Mouse (Mus musculus) layer of hippocampus, adult 9-10 months (tissue): Measurements from ENCODE around the gene Slfn14.
"Not testable (repeated sequence)": the region's sequence is repeated elsewhere in the genome, so short reads cannot be mapped to it uniquely, and the experiment has no call there.

Source experiments
- DNase-seq: peaks from one replicate; pipeline ENCODE4 v3.0.0; 2022; ENCODE audit warnings: low spot score

The Slfn14 gene

DNA sequence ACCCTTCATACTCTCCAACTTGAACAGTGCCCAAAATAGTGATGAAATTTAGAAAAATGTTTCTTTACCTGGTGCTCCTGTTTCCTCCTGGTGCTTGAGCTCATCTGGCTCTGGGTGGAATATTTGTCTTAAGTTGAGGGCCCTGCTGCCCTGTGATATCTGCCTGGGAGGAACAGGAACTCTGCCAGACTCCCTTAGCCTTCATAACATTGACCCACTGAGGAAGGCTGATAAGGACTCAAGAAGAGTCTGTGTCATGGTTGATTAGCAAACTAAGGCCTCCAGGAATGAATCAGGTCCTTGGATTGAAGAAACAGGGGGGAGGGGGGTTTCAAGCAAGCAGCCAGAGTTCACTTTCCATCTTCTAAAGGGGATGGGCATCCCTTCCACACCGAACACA, at the start of gene Slfn14:
Slfn14 (minus strand) TSS at position 161 of the 400 bp plus-strand sequence.
- no peak for DNase-seq

DNA sequence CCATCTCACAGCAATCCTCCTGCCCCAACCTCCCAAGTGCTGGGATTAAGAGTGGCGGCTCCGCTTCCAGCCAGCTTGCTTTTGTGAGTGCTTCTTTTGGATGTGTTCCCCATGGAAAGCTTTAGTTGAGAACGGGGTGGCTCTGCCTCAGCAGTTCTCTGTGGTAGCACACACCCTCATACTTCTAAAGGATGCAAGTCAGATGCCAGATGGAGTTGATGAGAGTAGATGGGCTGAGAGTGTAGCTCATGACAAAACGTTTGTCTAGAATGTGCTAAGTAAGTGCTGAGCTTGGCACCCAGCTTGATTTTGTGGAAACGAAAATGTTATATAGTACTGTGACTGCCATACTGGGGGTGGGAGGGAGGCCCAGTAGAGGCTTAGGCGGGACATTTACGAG, 49.3 kb upstream of the Slfn14 start:
- DNase-seq: no peak

DNA sequence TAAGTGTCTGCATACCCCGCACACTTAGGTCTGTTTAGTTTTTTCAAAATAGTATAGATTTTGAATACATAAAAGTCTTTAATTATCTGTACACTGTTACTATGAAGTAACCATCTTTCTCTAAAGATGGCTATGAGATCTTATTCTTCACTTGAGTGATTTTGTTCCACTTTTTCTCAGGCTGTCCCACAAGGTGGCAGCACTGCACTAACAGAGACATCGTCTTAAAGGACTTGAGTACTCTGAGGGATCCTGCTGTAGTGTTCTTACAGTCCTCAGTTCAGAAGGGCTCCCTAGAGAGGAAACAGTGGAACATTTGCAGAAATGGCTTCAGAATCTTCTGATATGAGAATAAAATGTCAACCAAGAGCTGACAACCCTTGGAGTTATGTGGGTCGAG, 40.9 kb upstream of the Slfn14 start:
- peak; percentile 44 for DNase-seq

DNA sequence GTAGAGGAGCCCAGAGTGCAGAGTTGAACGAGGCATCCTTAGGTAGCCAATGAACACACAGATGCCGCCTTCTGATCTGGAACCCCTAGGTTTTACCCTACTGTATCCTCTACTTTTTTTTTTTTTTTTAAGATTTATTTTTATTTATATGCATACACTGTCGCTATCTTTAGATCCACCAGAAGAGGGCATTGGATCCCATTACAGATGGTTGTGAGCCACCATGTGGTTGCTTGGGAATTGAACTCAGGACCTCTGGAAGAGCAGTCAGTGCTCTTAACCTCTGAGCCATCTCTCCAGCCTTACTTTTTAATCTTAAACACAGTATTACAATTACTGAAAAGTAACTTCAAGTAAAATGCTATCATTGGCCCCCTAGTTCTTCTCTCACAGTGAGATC, 40.2 kb upstream of the Slfn14 start:
- not testable (repeated sequence) for DNase-seq

DNA sequence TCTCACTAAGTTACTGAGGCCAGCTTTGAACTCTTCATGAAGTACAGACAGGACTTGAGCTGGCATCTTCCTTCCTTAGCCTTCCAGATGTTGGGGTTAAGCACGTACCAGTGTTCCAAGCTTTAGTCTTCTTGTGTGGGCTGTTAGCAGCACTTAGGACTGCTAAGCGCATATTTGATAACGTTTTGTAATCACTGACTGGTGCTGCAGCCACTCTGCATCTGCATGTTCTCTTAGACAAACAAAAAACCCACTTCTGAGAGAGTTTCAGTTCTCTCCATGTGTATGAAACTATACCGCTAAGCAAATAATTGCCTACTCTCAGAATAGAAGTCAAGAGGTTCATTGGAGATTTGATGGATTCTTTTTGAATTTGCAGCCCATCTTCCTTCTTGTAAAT, 32.5 kb upstream of the Slfn14 start:
- DNase-seq: no peak

DNA sequence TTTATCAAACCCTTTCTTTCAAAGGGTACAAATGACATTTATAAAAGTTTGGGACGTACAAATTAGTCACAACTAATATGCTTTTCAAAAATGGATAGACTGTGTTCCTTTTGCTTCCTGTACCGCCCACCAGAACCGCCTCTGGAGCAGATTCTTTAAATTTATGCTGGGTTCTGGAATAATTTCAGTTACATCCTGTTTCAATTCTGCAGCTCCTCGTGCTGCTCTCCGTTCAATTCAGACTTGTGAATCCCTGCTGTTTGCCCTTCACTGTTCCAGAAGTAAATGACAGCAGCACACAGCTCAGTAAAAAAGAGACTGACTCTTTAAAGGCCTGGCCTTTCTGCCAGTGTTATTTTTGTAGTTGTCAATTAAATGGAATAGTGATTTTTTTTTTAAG, 25.9 kb upstream of the Slfn14 start:
- DNase-seq: no peak

DNA sequence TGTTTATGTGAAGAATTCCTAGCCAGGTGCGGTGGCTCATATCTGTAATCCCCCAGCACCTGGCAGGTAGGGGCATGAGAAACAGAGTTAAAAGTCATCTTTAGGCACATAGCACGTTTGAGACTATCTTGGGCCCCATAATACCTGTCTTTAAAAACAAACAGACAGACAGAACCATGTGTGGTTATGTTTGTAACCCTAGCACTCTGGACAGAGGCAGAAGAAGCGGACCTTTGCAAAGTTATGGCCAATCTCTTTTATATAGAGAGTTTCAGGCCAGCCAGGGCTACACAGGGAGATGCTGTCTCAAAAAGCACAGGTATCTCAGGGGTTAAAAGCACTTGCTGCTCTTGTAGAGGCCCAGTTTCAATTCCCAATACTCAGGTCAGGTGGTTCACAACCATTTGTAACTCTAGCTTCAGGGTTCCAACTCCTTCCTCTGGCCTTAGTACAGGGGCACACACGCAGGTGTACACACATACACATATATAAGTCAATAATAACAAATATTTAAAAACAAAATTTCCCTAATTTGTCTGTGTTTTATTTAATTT, 20.3 kb upstream of the Slfn14 start:
- DNase-seq: no peak

DNA sequence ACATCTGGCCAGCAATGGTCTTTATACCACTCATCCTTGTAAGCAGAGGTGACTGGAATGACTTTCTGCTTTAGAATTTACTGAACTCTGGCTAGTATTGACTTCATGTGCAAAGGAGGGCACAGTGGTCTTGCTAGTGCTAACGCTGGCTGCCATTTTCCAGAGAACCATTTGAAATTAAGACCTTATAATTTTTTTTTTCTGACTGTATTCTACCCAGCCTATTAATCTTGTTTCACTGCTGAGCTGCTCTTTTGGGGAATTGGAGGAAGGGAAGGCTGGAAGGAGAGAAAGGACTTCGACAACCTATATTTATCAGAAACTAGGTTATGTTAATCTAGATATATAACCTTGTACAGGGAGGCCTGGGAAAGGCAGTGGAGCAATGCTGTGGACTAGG, 18.0 kb upstream of the Slfn14 start:
- DNase-seq: no peak

DNA sequence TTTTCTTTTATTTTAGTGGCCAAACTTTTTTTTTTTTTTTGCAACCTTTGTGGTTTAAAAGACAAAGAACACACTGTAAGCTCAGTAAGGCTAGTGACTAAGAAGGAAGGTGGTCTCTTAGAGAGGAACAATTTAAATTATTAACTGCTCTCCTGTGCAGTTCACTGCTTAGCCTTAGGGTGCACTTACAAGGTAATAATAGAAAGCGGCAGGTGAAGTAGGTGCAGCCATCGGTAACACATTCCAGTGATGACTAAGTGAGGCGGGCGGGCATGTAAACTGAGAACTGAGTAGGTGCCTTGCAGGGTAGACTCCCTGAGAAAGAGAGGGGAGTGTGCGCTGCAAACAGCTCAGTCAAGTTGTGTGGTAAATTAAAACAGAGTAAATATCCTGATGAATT, 17.2 kb upstream of the Slfn14 start:
- no peak for DNase-seq

DNA sequence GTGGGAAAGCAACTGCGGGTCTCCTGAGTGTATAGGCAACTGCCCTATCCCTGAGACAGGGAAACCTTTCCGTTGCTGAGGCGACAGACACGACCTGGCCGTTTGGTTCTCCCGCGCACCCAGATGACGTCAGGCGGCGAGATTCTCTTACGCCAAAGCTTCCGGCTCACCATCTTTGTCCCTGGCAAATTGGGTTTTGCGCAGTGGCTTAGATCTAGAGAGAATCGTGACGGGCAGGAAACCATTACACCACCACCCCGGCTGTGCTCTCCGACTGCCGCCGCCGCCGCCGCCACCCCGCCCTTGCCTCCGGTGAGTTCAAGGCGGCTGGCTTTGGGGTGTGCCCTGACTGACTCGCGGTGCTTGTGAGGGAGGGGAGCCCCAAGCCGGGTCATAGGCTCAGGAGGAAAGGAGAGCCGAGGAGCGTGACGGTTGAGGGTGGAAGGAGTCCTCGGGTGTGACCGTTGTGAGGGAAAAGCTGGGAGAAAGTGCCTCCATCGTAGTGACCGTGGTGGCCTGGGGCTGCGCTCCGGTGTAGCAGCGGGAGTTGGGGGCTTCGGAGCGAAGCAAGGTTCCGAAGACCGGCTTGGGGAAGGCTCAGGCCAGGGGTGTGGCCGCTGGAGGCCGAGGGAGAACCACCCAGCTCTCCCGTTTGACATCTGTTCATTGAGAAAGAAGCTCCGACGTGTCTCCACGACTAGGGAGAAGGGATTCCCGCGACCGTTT, 16.2 kb upstream of the Slfn14 start, which contains the start of gene Pex12:
Pex12 (minus strand) TSS at position 61 of the 726 bp plus-strand sequence.
- peak; percentile 79 for DNase-seq

DNA sequence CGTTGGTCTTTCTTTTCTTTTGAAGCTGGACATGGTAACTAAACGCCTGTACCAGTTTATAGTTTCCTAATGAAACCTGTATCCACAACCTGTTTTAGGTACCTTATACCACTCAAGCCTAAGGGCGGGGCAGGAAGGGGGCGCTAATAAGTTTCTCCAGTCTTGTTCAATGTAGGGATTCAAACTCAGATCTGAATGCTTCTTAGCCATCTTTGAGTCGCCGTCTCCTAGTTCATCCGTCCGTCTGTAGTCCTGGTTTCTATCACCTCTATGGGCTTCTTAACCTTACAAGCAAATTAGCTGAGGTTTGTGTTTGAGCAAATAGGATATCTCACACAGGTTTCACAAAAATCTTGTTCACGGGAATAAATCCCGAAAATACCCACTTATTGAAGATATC, 15.6 kb upstream of the Slfn14 start:
- no peak for DNase-seq

DNA sequence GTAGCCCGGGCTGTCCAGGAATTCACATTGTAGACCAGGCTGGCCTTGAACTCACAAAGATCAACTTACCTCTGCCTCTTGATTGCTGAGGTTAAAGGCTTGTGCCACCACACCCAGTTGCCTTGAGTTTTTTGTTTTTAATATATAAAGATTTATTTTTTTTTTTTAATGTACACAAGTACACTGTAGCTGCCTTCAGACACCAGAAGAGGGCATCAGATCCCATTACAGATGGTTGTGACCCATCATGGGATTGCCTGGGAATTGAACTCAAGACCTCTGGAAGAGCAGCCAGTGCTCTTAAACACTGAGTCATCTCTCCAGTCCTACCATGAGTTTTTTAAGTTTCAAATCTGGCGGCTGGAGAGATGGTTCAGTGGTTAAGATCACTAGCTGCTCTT, 14.9 kb upstream of the Slfn14 start:
- DNase-seq: no peak

DNA sequence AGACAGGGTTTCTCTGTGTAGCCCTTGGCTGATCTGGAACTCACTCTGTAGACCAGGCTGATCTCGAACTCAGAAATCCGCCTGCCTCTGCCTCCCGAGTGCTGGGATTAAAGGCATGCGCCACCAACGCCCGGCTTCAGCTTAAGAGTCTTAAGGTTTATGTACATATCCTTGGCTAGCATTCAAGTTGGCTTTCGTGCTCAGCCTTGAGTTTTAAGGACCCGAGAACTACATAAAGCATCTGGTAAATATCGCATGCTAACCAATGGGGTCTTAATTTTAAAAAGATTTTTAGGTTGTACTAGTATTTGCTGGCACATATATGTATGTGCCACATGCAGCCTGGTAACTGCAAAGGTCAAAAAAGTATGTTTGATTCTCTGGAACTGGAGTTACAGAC, 13.2 kb upstream of the Slfn14 start:
- no peak for DNase-seq

DNA sequence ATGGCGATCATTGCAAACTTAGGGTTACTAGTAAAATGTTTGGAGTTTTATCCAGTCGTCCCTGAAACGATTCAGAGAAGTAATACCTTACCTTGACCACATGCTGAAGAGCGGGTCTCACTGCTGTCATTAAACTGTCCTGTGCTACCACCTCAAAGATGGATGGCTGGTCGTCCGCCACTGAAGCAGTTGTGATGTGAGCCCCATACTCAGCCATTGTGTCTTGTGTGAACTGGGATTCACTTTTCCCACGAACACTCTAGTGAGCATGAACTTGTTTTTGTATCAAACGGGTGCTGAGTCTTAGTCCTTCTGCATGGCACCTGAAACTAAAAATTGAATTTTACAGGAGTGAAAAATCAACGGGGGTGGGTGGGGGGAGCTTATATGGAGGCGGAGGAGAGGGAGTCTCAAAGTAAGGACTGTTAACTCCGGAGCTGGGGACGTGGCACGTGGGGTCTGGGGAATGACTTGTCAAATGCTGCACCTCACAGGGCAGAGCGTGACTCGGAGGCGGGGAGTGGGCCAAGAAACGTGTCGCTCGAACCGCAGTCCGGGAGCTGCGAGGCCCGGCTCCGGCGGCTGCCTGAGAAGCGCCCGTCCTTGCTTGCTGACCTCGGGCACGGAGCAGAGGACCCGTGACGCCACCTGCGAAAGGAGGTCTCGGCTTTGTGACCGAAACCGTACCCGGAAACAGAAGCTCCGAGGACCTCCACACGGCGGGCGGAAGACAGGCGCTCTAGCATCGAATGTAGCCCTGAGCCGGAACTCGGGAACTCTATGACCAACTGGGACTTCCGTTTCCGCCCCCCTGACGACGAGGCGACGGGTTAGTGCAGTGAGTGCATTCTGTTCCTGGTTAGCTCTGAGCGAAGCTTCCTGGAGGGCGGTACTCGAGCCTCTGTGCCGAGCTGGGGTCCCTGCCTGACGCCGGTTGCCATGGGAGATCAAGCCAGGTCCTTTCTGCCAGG, 12.0 kb upstream of the Slfn14 start, which contains the start of gene Ap2b1:
Ap2b1 (plus strand) TSS at position 800 of the 971 bp plus-strand sequence.
- peak; percentile 88 for DNase-seq

DNA sequence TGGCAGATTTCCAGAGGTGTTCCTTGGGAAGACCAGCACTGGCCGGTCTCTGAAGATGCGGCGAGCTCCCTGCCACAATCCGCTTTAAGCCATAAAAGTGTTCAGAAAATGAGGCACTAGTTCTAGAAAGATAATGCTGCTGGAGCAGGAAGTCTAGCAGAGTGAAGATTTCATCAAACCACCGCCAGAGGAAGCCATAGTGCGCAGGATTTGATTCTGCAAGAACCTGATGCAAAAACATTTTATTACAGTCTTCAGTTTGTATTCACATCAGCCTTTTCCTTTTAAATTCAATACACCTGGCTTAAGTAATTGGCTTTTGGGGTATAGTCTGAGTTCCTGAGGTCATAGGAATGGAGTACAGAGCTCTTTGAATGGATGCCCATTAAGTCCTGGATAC, 11.3 kb upstream of the Slfn14 start:
- no peak for DNase-seq

DNA sequence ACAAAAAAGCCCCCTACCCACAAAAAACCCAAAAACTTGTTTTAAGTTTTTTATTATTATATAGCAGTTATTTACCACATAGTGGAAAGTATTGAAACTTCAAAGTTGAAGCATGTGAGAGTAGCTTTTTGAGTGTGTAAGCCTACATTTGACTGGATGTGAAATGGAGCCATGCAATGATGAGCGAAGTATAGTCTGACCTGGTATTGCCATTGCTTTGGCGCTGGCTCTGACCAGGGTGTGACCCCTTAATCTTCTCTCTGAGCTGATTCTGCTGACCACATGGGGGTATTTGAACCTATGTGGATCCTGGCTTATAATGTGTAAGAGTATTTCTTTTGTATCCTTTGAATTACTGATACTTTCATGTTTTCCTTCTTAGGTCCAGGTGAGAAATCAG, 7.6 kb upstream of the Slfn14 start:
- DNase-seq: no peak

DNA sequence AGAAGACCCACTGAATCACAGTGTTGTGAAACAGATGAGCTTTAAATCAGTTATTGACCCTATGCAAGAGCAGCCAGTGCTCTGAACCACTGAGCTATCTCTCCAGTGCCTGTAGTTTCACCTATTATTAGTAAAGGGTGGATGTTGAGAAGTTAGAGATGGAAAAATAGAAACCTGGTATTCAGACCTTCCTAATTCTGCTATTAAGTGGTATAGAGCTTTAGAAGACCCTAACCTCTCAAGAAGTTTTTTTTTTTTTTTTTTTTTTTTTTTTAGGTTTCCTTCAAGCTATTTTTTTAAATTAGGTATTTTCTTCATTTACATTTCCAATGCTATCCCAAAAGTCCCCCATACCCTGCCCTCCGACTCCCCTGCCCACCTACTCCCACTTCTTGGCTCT, 6.7 kb upstream of the Slfn14 start:
- no peak for DNase-seq

DNA sequence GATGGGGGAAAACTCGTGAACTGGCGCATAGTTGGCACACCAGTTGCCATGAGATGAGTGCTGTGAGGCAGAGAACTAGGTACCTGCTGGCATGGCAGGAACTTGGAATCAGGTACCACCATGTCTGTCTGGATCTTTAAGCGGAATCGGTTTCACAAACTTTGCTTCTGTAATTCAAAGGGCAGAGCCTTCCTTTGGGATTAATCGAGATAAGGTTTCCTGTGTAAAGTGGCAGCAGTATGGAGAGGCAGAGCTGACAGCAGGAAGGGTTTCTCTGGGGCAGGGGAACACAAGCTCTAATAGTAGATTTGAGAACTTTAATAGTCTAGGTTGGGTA, 5.7 kb upstream of the Slfn14 start:
- DNase-seq: no peak

DNA sequence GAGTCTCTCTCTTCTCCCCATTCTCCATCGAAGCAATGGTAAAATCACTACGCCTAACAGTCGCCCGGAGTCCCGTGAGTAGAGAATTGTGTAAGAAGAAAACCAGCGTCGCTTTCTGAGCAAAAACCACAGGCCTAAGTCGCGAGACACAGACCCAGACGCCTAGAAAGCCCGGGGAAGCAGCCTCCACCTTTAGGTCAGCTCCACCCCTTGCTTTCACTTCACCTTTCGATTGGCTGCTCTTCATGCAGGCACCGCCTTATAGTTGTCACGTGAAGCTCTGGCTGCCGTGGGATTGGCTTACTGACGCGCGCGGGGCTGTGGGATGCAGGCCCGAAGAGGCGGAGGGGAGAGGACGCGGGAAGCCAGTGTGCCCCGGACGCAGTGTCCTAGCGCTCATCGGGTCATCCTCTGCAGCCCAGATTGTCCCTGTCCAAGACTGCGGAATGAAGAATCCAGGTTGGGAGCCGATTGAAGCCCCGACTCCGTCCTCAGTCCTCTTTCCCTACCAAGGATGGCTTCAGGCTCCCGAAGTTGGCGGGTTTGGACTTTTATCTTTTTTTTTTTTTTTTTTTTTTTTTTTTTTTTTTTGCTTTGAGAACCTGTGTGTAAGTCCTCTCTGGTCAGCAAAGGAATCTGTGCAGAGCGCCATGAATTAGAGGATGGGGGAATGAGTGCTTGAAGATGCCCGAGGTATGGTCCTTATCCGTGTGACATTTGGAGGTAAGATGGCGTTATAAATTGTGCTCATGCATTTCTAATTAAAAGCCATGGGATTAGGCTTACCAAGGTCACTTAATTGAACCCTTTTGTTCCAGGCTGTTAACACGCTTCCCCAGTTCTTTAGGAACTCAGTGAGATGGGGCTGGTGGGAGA, 5.1 kb upstream of the Slfn14 start:
- DNase-seq: peak; percentile 92

DNA sequence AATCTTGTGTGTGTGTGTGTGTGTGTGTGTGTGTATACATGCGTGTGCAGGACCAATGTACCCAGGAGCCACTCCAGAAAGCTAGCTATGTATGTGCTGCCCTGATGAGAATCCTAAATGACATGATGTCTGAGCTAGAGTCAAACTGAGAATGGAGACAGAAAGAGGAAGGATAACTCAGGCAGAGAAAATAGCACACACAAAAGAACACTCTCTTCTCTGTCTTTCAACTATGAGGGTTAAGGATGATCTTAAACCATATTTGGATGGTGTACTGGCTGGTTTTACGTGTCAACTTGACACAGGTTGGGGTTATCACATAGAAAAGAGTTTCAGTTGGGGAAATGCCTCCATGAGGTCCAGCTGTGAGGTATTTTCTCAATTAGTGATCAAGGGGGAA, 3.1 kb upstream of the Slfn14 start:
- no peak for DNase-seq

DNA sequence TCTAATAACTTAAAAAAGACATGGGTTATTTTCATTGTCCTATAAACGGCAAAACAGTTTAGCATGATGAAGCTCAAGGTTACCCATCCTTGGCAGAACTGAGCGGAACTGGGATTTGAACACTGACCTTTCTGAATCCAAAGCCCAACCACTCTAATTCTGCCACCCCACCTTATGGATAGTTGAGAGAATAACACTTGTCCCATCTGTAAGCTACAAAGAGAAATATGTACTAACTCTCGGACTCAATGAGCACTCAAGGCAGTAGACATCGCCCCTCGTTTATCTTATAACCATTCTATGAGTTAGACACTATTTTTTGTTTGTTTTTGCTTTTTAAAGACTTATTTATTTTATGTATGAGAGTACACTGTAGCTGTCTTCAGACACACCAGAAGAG, 2.5 kb upstream of the Slfn14 start:
- DNase-seq: no peak

DNA sequence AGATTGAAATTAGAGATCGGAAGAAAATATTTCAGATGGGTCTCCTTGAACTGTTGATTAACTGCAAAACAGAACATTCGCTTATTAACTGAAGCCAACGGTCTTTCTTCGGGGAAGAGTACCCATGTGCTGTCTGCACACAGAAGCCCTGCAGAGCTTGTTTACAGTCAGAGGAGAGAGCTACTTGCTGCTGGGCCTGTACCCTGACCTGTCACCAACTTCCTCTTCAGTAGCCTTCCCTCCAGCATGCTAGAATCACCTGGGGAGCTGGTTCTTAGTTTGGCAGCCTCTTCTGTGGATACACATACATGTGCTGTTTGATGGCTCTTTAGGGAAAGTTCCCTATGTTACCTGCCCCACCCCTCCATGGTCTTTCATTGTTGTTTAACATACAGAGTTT, 899 bp downstream of the Slfn14 start:
- no peak for DNase-seq
